Mouse (Mus musculus): Measurements from ENCODE around the gene 9430007A20Rik.
"Not testable (repeated sequence)": the region's sequence is repeated elsewhere in the genome, so short reads cannot be mapped to it uniquely, and the experiment has no call there.

9430007A20Rik gene

GRCm38 (mm10) chr4:144519522-144519921, at the start of gene 9430007A20Rik:
TSS of gene 9430007A20Rik (plus strand) at chr4:144519822.
- DNase-seq: no peak

GRCm38 (mm10) chr4:144493331-144493730, 26.3 kb upstream of the 9430007A20Rik start:
- DNase-seq: no peak

DNA sequence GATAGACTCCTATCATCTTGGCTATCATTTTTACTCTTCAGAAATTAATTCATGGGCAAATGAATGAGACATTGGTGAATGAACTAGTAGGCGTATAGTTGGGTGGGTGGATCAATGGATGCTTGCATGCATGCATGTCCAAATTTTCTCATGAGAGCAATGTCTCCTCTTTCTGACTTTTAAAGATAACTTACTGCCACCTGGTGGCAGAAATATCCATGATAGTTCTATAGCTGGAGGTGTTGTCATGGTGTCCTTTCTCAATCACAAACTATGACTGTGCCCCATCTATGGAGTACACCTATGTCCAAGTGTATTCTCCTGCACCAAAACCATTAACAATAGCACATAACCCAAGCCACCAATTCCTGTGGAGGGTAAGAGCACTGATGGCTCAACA, 13.1 kb upstream of the 9430007A20Rik start:
- no peak for DNase-seq

GRCm38 (mm10) chr4:144544689-144545088, 25.1 kb downstream of the 9430007A20Rik start:
- no peak for DNase-seq

GRCm38 (mm10) chr4:144545339-144545738, 25.7 kb downstream of the 9430007A20Rik start:
- DNase-seq: not testable (repeated sequence)

- DNase-seq: no peak
These were observed 31.5 kb downstream of the 9430007A20Rik start for GRCm38 (mm10) chr4:144551156-144551555.

DNA sequence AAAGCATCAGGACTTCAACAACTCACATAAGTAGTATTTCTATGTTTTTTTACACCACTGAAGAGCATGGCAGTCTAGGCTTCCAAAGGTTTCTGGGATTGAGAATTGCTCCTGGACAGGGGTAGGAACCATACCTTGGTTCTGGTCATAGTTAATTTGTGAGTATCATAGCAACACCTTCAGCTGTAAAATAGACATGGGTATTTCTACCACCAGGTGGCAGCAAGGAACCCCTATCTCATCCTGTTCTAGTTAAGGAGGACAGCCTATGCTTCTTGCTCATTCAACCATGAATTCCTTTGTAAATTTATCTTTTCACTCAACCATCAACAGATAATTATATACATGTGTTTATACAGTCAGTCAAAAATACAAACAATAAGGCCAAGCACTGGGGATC, 40.2 kb downstream of the 9430007A20Rik start:
- no peak for DNase-seq

DNA sequence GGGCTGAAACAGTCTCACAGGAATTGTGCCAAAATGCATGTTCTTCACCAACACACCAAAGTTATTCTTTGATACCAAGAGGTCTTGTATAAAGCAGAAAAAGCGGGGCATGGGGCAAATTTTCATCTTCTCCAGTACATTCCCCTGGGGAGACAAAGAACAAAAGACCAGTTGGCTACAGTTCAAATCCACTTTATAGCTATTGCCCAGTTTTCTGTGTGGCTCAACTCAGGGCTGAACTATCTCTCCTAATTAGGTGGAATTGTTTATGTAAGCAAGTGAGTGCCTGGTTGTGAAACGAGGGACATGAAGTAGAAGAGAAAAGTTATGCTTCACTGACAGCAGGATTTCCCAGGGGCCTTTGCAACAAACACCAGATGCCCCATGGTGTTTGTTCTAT, 41.6 kb downstream of the 9430007A20Rik start:
- DNase-seq: no peak

GRCm38 (mm10) chr4:144565034-144565433, 45.4 kb downstream of the 9430007A20Rik start, which contains the start of gene Gm13124:
TSS of gene Gm13124 (minus strand) at chr4:144565134.
- DNase-seq: no peak

DNA sequence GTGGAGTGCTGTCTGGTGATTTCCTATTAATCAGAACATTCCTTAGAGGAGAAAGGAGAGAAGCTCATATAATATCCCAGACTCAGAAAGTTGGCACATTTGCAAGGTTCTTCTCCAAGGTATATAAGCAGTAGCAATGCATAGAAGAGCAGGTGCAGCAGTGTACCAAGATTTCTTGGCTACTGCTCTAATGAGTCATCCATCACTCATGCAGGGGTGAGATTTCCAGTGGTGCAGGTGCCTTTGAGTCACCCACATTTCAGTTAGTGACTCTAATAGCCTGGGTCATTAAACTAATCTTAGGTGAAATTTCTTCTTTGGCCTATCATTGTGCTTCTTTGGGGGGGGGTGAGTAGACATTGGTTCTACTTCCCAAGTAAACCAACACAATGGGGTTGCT, 48.1 kb downstream of the 9430007A20Rik start:
- no peak for DNase-seq
